In genomic region chr12:112671891-112672290, GRCm38 (mm10) we compare ENCODE assay signal across 8 mouse cellular contexts. TPM values are rescaled to one million over a fixed set of nuclear protein-coding genes. Genes with fewer than 3 reads are reported as not detected.
DNase-seq lines count a peak whose midpoint lies in the region; ATAC-seq and TF ChIP-seq lines count a peak whose summit lies in the region.

No protein-coding gene starts in this region.

- peak overlapping the region; percentile 83 for H3K4me2 ChIP-seq in embryonic facial prominence, embryonic 12.5 days (replicated peaks)

- intact Hi-C loops in left cerebral cortex, postnatal 4 days (cut with DNase I), result no loop called here

- H3K27ac ChIP-seq in layer of hippocampus, adult 2 months, result no peak overlapping the region
- H3K27ac ChIP-seq in embryonic facial prominence, embryonic 12.5 days, result 0 out of 2 replicates have a peak overlapping the region, but pooled peaks have one; percentile 41
- peak overlapping the region; percentile 66 for H3K27ac ChIP-seq in limb, embryonic 10.5 days

- peaks cover 46% of the 10 kb centered on the region for H3K36me3 ChIP-seq in embryonic facial prominence, embryonic 12.5 days
- H3K36me3 ChIP-seq in limb, embryonic 10.5 days, result peaks cover 55% of the 10 kb centered on the region

- H3K9ac ChIP-seq in embryonic facial prominence, embryonic 12.5 days, result peak overlapping the region; percentile 41; the same call in 1 of the 2 replicates

- no peaks in the 10 kb centered on the region for H3K9me3 ChIP-seq in embryonic facial prominence, embryonic 12.5 days
- H3K9me3 ChIP-seq in limb, embryonic 10.5 days (replicated peaks), result no peaks in the 10 kb centered on the region

- ATAC-seq in embryonic facial prominence, embryonic 12.5 days (ENCODE audit: insufficient number of reproducible peaks, insufficient read depth, low FRiP score, low TSS enrichment), result no peak
- ATAC-seq in activated CD4-positive, CD25-positive, alpha-beta regulatory T cell, adult 4 months, result no peak

- peaks cover 46% of the 10 kb centered on the region for H3K4me1 ChIP-seq in embryonic facial prominence, embryonic 12.5 days
- H3K4me1 ChIP-seq in limb, embryonic 10.5 days, result peaks cover 51% of the 10 kb centered on the region

- H3K4me3 ChIP-seq in layer of hippocampus, adult 2 months, result no peak overlapping the region
- H3K4me3 ChIP-seq in embryonic facial prominence, embryonic 12.5 days, result 0 out of 2 replicates have a peak overlapping the region, but pooled peaks have one; percentile 97
- H3K4me3 ChIP-seq in limb, embryonic 10.5 days, result peak overlapping the region; percentile 97

- 82% methylated on average over 7 of the region's 7 CpGs for WGBS in embryonic facial prominence, embryonic 12.5 days
- 83% methylated on average over 7 of the region's 7 CpGs for WGBS in limb, embryonic 10.5 days

- peak; percentile 56 for TF ChIP-seq CTCF in layer of hippocampus, adult 2 months (conservative IDR thresholded peaks at IDR 0.05)

- 0 out of 2 replicates have a peak, but pooled peaks cover under 1% of the 10 kb centered on the region for H3K27me3 ChIP-seq in embryonic facial prominence, embryonic 12.5 days
- H3K27me3 ChIP-seq in limb, embryonic 10.5 days (ENCODE audit: low read depth, poor library complexity, severe bottlenecking), result peaks cover 9% of the 10 kb centered on the region

- no peak for DNase-seq in layer of hippocampus, adult 2 months (ENCODE audit: low spot score in 2 of 2)
- no peak for DNase-seq in layer of hippocampus, adult 18-20 months (ENCODE audit: low spot score in 2 of 2)
- DNase-seq in limb, embryonic 10.5 days (ENCODE audit: low spot score), result no peak
- peak; percentile 50 for DNase-seq in retina, postnatal 1 day
- no peak for DNase-seq in cerebellum, adult 9-10 months
- no peak for DNase-seq in left cerebral cortex, postnatal 4 days

RNA-seq across cellular contexts. Expression of gene Akt1, which starts 2.8 kb away (rescaled TPM):
- total RNA-seq in layer of hippocampus, adult 2 months (2021), result 100 to 1,000 TPM; 152 to 160 TPM
- total RNA-seq in layer of hippocampus, adult 18-20 months (2021), result 100 to 1,000 TPM; 169 to 170 TPM
- polyA plus RNA-seq in embryonic facial prominence, embryonic 12.5 days (2016; fragmentation: Nextera tagmentation; extraction: Ambion mirVana), result 98.8 and 153 TPM in 2 replicates
- 59.3 and 82.8 TPM in 2 replicates for polyA plus RNA-seq in limb, embryonic 10.5 days (2016; fragmentation: Nextera tagmentation; extraction: Ambion mirVana)
- 100 to 1,000 TPM; 279 to 286 TPM for total RNA-seq in left cerebral cortex, postnatal 4 days (2021)
- polyA plus RNA-seq in activated CD4-positive, CD25-positive, alpha-beta regulatory T cell, adult 4 months (2017; shearing (Covaris generic)), result 10 to 100 TPM; 17.3 to 23.5 TPM

RNA-seq across cellular contexts. Expression of gene Zbtb42, which starts 6.7 kb away (rescaled TPM):
- under 1 TPM; 0.44 to 0.52 TPM for total RNA-seq in layer of hippocampus, adult 2 months (2021)
- total RNA-seq in layer of hippocampus, adult 18-20 months (2021), result under 1 TPM; 0.61 to 0.97 TPM
- polyA plus RNA-seq in embryonic facial prominence, embryonic 12.5 days (2016; fragmentation: Nextera tagmentation; extraction: Ambion mirVana), result 2.1 and 2.5 TPM in 2 replicates
- polyA plus RNA-seq in limb, embryonic 10.5 days (2016; fragmentation: Nextera tagmentation; extraction: Ambion mirVana), result 1.4 and 2.7 TPM in 2 replicates
- 1 to 10 TPM in 1 of 2 experiments, under 1 TPM in 1; 0.62 to 1.9 TPM for total RNA-seq in left cerebral cortex, postnatal 4 days (2021)
- 1 to 10 TPM; 2.2 to 2.6 TPM for polyA plus RNA-seq in activated CD4-positive, CD25-positive, alpha-beta regulatory T cell, adult 4 months (2017; shearing (Covaris generic))

RNA-seq across cellular contexts. Expression of gene Siva1, which starts 27.4 kb away (rescaled TPM):
- total RNA-seq in layer of hippocampus, adult 2 months (2021), result 10 to 100 TPM; 19.6 to 20.1 TPM
- 10 to 100 TPM; 23.4 TPM for total RNA-seq in layer of hippocampus, adult 18-20 months (2021)
- polyA plus RNA-seq in embryonic facial prominence, embryonic 12.5 days (2016; fragmentation: Nextera tagmentation; extraction: Ambion mirVana), result 205 and 218 TPM in 2 replicates
- polyA plus RNA-seq in limb, embryonic 10.5 days (2016; fragmentation: Nextera tagmentation; extraction: Ambion mirVana), result 359 and 361 TPM in 2 replicates
- 10 to 100 TPM; 25.3 to 25.9 TPM for total RNA-seq in left cerebral cortex, postnatal 4 days (2021)
- polyA plus RNA-seq in activated CD4-positive, CD25-positive, alpha-beta regulatory T cell, adult 4 months (2017; shearing (Covaris generic)), result 10 to 100 TPM; 38.7 to 44.6 TPM

RNA-seq across cellular contexts. Expression of gene Cep170b, which starts 48.4 kb away (rescaled TPM):
- 100 to 1,000 TPM; 194 to 210 TPM for total RNA-seq in layer of hippocampus, adult 2 months (2021)
- 100 to 1,000 TPM; 192 to 208 TPM for total RNA-seq in layer of hippocampus, adult 18-20 months (2021)
- 17.0 and 19.2 TPM in 2 replicates for polyA plus RNA-seq in embryonic facial prominence, embryonic 12.5 days (2016; fragmentation: Nextera tagmentation; extraction: Ambion mirVana)
- 6.7 and 12.3 TPM in 2 replicates for polyA plus RNA-seq in limb, embryonic 10.5 days (2016; fragmentation: Nextera tagmentation; extraction: Ambion mirVana)
- total RNA-seq in left cerebral cortex, postnatal 4 days (2021), result 100 to 1,000 TPM; 183 to 185 TPM
- polyA plus RNA-seq in activated CD4-positive, CD25-positive, alpha-beta regulatory T cell, adult 4 months (2017; shearing (Covaris generic)), result 1 to 10 TPM; 2.3 to 2.5 TPM

RNA-seq across cellular contexts. Expression of gene Adssl1, which starts 52.0 kb away (rescaled TPM):
- 10 to 100 TPM; 10.1 to 10.6 TPM for total RNA-seq in layer of hippocampus, adult 2 months (2021)
- 10 to 100 TPM; 14.3 to 15.7 TPM for total RNA-seq in layer of hippocampus, adult 18-20 months (2021)
- 5.0 and 6.6 TPM in 2 replicates for polyA plus RNA-seq in embryonic facial prominence, embryonic 12.5 days (2016; fragmentation: Nextera tagmentation; extraction: Ambion mirVana)
- 1.9 and 3.0 TPM in 2 replicates for polyA plus RNA-seq in limb, embryonic 10.5 days (2016; fragmentation: Nextera tagmentation; extraction: Ambion mirVana)
- 1 to 10 TPM; 1.5 to 1.7 TPM for total RNA-seq in left cerebral cortex, postnatal 4 days (2021)
- 1 to 10 TPM in 1 of 2 experiments, under 1 TPM in 1; 0.86 to 1.3 TPM for polyA plus RNA-seq in activated CD4-positive, CD25-positive, alpha-beta regulatory T cell, adult 4 months (2017; shearing (Covaris generic))
